Mouse (Mus musculus) kidney, embryonic 14.5 days (tissue): Measurements from ENCODE around the gene Atg4a. TPM values are rescaled to one million over a fixed set of nuclear protein-coding genes. Genes with fewer than 3 reads are reported as not detected.

ENCODE experiments used
- ATAC-seq: fragments of 200-750 bp; cut with Nextera tagmentation; 2 replicates; pipeline ENCODE4 v1.8.0; 2017; ENCODE audit warnings: moderate number of reproducible peaks, mild to moderate bottlenecking, moderate TSS enrichment, moderate library complexity; ENCODE audit not compliant: low FRiP score, low TSS enrichment
- H3K27ac ChIP-seq: fragments of 300-500 bp; sonication (generic); 2 replicates; pipeline ENCODE4 v1.5.1; 2014; ENCODE audit warnings: low read depth, mild to moderate bottlenecking, low read length, moderate library complexity, mixed read lengths
- H3K27me3 ChIP-seq: fragments of 300-500 bp; sonication (generic); 2 replicates; pipeline ENCODE4 v1.6.1; 2014; ENCODE audit warnings: mild to moderate bottlenecking, low read length; ENCODE audit not compliant: control insufficient read depth, insufficient read depth
- H3K36me3 ChIP-seq: fragments of 300-500 bp; sonication (generic); 2 replicates; pipeline ENCODE4 v1.6.1; 2014; ENCODE audit warnings: low read length, mixed read lengths; ENCODE audit not compliant: control insufficient read depth, insufficient read depth
- H3K4me1 ChIP-seq: fragments of 300-500 bp; sonication (generic); 2 replicates; pipeline ENCODE4 v1.6.1; 2014; ENCODE audit warnings: low read length, mixed read lengths; ENCODE audit not compliant: control insufficient read depth, insufficient read depth
- H3K4me2 ChIP-seq: fragments of 300-500 bp; sonication (generic); replicated peaks from 2 replicates; pipeline ENCODE4 v1.6.1; 2014; ENCODE audit warnings: low read depth, mild to moderate bottlenecking, low read length
- H3K4me3 ChIP-seq: fragments of 300-500 bp; sonication (generic); 2 replicates; pipeline ENCODE4 v1.5.1; 2014; ENCODE audit warnings: mild to moderate bottlenecking, low read length
- H3K9ac ChIP-seq: fragments of 300-500 bp; sonication (generic); 2 replicates; pipeline ENCODE4 v1.6.1; 2014; ENCODE audit warnings: low read depth, mild to moderate bottlenecking, low read length, moderate library complexity
- H3K9me3 ChIP-seq: fragments of 300-500 bp; sonication (generic); 2 replicates; pipeline ENCODE4 v1.6.1; 2016; ENCODE audit warnings: low read length; ENCODE audit not compliant: control insufficient read depth
- WGBS: fragments of 180-500 bp; shearing (Covaris S2); extraction: QIAGEN DNeasy Blood & Tissue Kit; methylation state at CpG from one replicate; pipeline ENCODE4 v1.1.7; 2014; 5-methylcytosine and 5-hydroxymethylcytosine counted together
- polyA plus RNA-seq: library from polyadenylated mRNA; unstranded; fragments of >200 nt; fragmentation: Nextera tagmentation; extraction: Ambion mirVana; gene quantifications from 2 replicates; pipeline ENCODE4 v1.2.1, GENCODE M21; 2014

Gene Atg4a
- polyA plus RNA-seq, 1 experiment from 2014 or later: 16.3 TPM

DNA sequence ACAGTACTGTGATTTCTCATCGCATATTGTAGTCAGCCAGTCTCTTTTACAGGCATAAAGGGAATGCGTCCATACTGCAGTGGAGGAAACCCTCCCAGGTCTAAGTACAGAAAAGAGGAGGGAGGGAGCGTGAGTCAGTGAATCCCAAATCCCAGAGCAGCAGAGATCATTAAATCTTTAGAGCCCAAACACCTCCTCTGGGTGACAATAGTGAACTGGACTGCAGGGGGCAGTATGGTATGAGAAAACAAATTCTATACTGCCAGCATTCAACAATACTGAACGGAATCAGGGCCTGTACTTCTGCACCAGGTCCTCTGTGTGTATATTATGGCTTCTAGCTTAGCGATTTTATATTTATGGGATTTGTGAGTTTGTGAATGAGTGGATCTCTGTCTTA lies 256.1 kb downstream of the Atg4a start:
- H3K27me3 ChIP-seq: no peaks in the 10 kb centered on the region
- H3K9ac ChIP-seq: no peak overlapping the region
- H3K9me3 ChIP-seq: no peaks in the 10 kb centered on the region
- no peaks in the 10 kb centered on the region for H3K36me3 ChIP-seq
- ATAC-seq: no peak
- 44% methylated on average over 5 of the region's 5 CpGs for WGBS
- no peak overlapping the region for H3K27ac ChIP-seq
- no peak overlapping the region for H3K4me3 ChIP-seq
- no peaks in the 10 kb centered on the region for H3K4me1 ChIP-seq
- H3K4me2 ChIP-seq: no peak overlapping the region

Other genes starting within 250 kb of the Atg4a start
- 0.14 TPM in 1 of 2 replicates, not detected in the other for gene Tex13b, start 143.5 kb upstream of the Atg4a start, polyA plus RNA-seq
- gene Vsig1, start 49.3 kb upstream of the Atg4a start, polyA plus RNA-seq: 0.23 and 0.54 TPM in 2 replicates
- 54.6 and 60.1 TPM in 2 replicates for gene Psmd10, start 179 bp upstream of the Atg4a start, polyA plus RNA-seq